Mouse (Mus musculus): Measurements from ENCODE around the gene Ube2d2b.

GRCm38 (mm10) chr5:107787682-107788443 lies 42.0 kb upstream of the Ube2d2b start:
- TF ChIP-seq CTCF (IDR thresholded peaks at IDR 0.05; ENCODE audit: borderline replicate concordance, insufficient read depth, low read length) (no peak), POLR2A (IDR thresholded peaks at IDR 0.05; ENCODE audit: low read depth, low read length) (no peak)
